Mouse (Mus musculus): ENCODE results near the gene Gm12695. TPM values are rescaled to one million over a fixed set of nuclear protein-coding genes. Genes with fewer than 3 reads are reported as not detected.

Gm12695 gene
- total and polyA plus RNA-seq, 3 experiments = not detected

DNA sequence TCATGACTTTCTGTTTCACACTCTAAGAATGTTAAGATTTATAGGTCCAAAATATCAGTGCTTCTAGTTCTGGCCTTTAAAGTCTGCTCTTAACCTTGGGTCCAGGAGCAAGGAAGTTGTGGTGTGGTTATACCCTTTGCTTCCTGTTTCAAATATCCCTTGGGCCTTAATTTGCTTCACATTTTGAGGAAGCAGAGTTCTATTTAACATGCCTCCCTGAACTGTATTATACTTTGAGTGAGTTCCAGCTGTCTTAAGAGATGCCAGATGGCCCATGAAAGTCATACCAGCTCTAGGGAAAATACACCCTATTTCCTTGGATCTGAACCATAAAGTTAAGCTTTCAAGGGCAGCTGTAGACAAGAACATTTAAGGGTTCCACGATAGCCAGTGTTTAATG, 33.0 kb downstream of the Gm12695 start:
- in situ Hi-C loops (cut with MboI; ENCODE audit: low pct_ligation_motif_present, low pct_unique_long_range_greater_than_20kb, low sequenced_read_pairs) (no loop called here), dilution Hi-C loops (cut with MboI; ENCODE audit: extremely low pct_ligation_motif_present, extremely low pct_unique_long_range_greater_than_20kb, low sequenced_read_pairs) (no loop called here)
- Histone ChIP-seq H3K9ac (ENCODE audit: insufficient read depth, low read depth) (no peak overlapping the region), H3K27me3 (replicated peaks) (no peaks in the 10 kb centered on the region), H3K4me3 (replicated peaks in 1 of 3; ENCODE audit: low read depth in 2 of 3, low read length in 2 of 3, poor library complexity in 1 of 3) (no peak overlapping the region), H3K27ac (ENCODE audit: insufficient read depth, low read depth) (no peak overlapping the region), H3K4me1 (ENCODE audit: control insufficient read depth in 1 of 2, insufficient read depth in 2 of 2) (no peaks in the 10 kb centered on the region), H3K79me2 (replicated peaks; ENCODE audit: control insufficient read depth, extremely low read depth, insufficient read depth, poor library complexity, severe bottlenecking) (no peaks in the 10 kb centered on the region), H3K4me2 (ENCODE audit: insufficient read depth, low read depth, poor library complexity, severe bottlenecking) (no peak overlapping the region), H3K36me3 (replicated peaks in 1 of 2; ENCODE audit: control insufficient read depth in 1 of 2, insufficient read depth in 1 of 2, low read length in 1 of 2) (no peaks in the 10 kb centered on the region), H3K9me3 (replicated peaks; ENCODE audit: low read length) (peaks cover 22% of the 10 kb centered on the region)
- no peak for TF ChIP-seq POLR2AphosphoS2 (IDR thresholded peaks at IDR 0.05; ENCODE audit: low read depth, low read length)
- TF ChIP-seq MAFK (IDR thresholded peaks at IDR 0.05; ENCODE audit: insufficient replicate concordance, low read length) = no peak
- no peak for TF ChIP-seq CHD2 (IDR thresholded peaks at IDR 0.05; ENCODE audit: low read length)
- TF ChIP-seq MYC (IDR thresholded peaks at IDR 0.05; ENCODE audit: low read depth, low read length) = no peak
- no peak for TF ChIP-seq HCFC1 (IDR thresholded peaks at IDR 0.05; ENCODE audit: low read depth, low read length)
- no peak for DNase-seq (ENCODE audit: extremely low read depth)

DNA sequence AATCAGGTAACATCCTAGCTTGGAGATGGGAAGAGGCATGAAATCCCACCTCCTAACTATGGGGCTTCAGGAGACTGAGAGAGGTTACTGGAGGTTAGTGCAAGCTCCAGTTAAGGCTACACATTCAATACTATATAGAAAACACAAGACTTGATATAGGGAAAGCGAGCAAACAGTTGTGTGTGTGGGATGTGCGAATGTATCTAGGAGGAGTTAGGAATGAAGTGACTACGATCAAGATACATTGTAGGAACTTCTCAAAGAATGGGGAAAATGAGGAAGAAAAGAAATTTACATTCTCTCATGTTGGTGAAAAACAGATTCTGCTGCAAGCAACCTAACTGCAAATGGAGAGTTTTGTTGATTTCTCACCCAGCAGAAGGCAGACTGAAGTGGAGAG, 44.5 kb downstream of the Gm12695 start:
- Histone ChIP-seq H3K9ac (ENCODE audit: insufficient read depth, low read depth) (no peak overlapping the region), H3K9me3 (replicated peaks; ENCODE audit: low read length) (peaks cover 28% of the 10 kb centered on the region), H3K36me3 (replicated peaks in 1 of 2; ENCODE audit: control insufficient read depth in 1 of 2, insufficient read depth in 1 of 2, low read length in 1 of 2) (no peaks in the 10 kb centered on the region), H3K4me3 (replicated peaks in 1 of 3; ENCODE audit: low read depth in 2 of 3, low read length in 2 of 3, poor library complexity in 1 of 3) (no peak overlapping the region), H3K27me3 (replicated peaks) (no peaks in the 10 kb centered on the region), H3K27ac (ENCODE audit: insufficient read depth, low read depth) (no peak overlapping the region), H3K4me2 (ENCODE audit: insufficient read depth, low read depth, poor library complexity, severe bottlenecking) (no peak overlapping the region), H3K79me2 (replicated peaks; ENCODE audit: control insufficient read depth, extremely low read depth, insufficient read depth, poor library complexity, severe bottlenecking) (no peaks in the 10 kb centered on the region), H3K4me1 (ENCODE audit: control insufficient read depth in 1 of 2, insufficient read depth in 2 of 2) (no peaks in the 10 kb centered on the region)
- no peak for DNase-seq (ENCODE audit: extremely low read depth)
- TF ChIP-seq CHD2 (IDR thresholded peaks at IDR 0.05; ENCODE audit: low read length) (no peak), MEF2A (IDR thresholded peaks at IDR 0.05; ENCODE audit: borderline replicate concordance, low read depth, low read length) (no peak), TBP (conservative IDR thresholded peaks at IDR 0.05; ENCODE audit: low read depth, low read length) (no peak), RAD21 (IDR thresholded peaks at IDR 0.05; ENCODE audit: low read depth, low read length) (no peak), PAX5 (IDR thresholded peaks at IDR 0.05; ENCODE audit: low read length) (no peak), UBTF (IDR thresholded peaks at IDR 0.05; ENCODE audit: low read depth, low read length) (no peak), GABPA (IDR thresholded peaks at IDR 0.05; ENCODE audit: insufficient replicate concordance, low read depth, low read length) (no peak)
- in situ Hi-C loops (cut with MboI; ENCODE audit: low pct_ligation_motif_present, low pct_unique_long_range_greater_than_20kb, low sequenced_read_pairs) = no loop called here
- dilution Hi-C loops (cut with MboI; ENCODE audit: extremely low pct_ligation_motif_present, extremely low pct_unique_long_range_greater_than_20kb, low sequenced_read_pairs) = no loop called here

DNA sequence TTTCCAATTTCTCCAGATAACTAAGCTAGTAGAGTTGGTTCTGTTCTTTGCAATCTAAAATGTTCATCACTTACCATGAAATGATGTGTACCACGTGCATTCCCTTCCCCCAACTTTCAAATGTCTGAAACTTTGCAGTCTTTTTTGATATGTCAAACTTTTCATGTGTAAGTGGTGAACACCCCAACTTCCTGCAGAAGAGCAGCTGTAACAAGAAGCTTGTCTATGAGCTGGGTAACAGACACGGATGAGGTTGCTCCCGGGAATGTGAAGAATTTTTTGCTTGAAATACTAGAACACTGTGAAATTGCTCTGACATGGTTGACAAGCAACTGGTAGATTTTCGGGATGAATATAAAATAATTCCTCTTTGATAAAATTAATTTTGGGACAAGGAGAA, 55.7 kb downstream of the Gm12695 start:
- H3K9me3 ChIP-seq (replicated peaks; ENCODE audit: low read length) = peaks cover 41% of the 10 kb centered on the region
- H3K79me2 ChIP-seq (replicated peaks; ENCODE audit: control insufficient read depth, extremely low read depth, insufficient read depth, poor library complexity, severe bottlenecking) = no peaks in the 10 kb centered on the region
- no peak for TF ChIP-seq HCFC1 (IDR thresholded peaks at IDR 0.05; ENCODE audit: low read depth, low read length)
- TF ChIP-seq USF2 (conservative IDR thresholded peaks at IDR 0.05; ENCODE audit: low read depth, low read length) = no peak
- TF ChIP-seq PAX5 (IDR thresholded peaks at IDR 0.05; ENCODE audit: low read length) = no peak
- TF ChIP-seq KAT2A (IDR thresholded peaks at IDR 0.05; ENCODE audit: insufficient replicate concordance, low read length) = no peak
- no peak for TF ChIP-seq ZC3H11A (IDR thresholded peaks at IDR 0.05; ENCODE audit: low read depth, low read length)
- no peak for TF ChIP-seq TBP (conservative IDR thresholded peaks at IDR 0.05; ENCODE audit: low read depth, low read length)
- no peak for TF ChIP-seq E2F4 (IDR thresholded peaks at IDR 0.05; ENCODE audit: insufficient replicate concordance, low read depth, low read length)
- TF ChIP-seq JUND (conservative IDR thresholded peaks at IDR 0.05; ENCODE audit: low read depth, low read length) = no peak
- TF ChIP-seq RCOR1 (conservative IDR thresholded peaks at IDR 0.05; ENCODE audit: low read depth, low read length) = no peak
- TF ChIP-seq TCF12 (IDR thresholded peaks at IDR 0.05; ENCODE audit: low read depth, low read length) = no peak
- TF ChIP-seq ETS1 (conservative IDR thresholded peaks at IDR 0.05; ENCODE audit: low read depth, low read length) = no peak
- no peak for TF ChIP-seq MAX (IDR thresholded peaks at IDR 0.05; ENCODE audit: low read length)
- TF ChIP-seq NELFE (IDR thresholded peaks at IDR 0.05; ENCODE audit: low read depth, low read length) = no peak
- TF ChIP-seq IRF4 (IDR thresholded peaks at IDR 0.05; ENCODE audit: low read depth, low read length) = no peak
- no peak for TF ChIP-seq ZKSCAN1 (IDR thresholded peaks at IDR 0.05; ENCODE audit: borderline replicate concordance, low read depth, low read length)
- TF ChIP-seq MAFK (IDR thresholded peaks at IDR 0.05; ENCODE audit: insufficient replicate concordance, low read length) = no peak
- no peak for TF ChIP-seq MAZ (IDR thresholded peaks at IDR 0.05; ENCODE audit: low read depth, low read length)
- TF ChIP-seq ZMIZ1 (IDR thresholded peaks at IDR 0.05; ENCODE audit: low read depth, low read length) = no peak
- H3K4me1 ChIP-seq (ENCODE audit: control insufficient read depth in 1 of 2, insufficient read depth in 2 of 2) = no peaks in the 10 kb centered on the region
- H3K4me2 ChIP-seq (ENCODE audit: insufficient read depth, low read depth, poor library complexity, severe bottlenecking) = no peak overlapping the region
- no peak for DNase-seq (ENCODE audit: extremely low read depth)
- H3K36me3 ChIP-seq (replicated peaks in 1 of 2; ENCODE audit: control insufficient read depth in 1 of 2, insufficient read depth in 1 of 2, low read length in 1 of 2) = no peaks in the 10 kb centered on the region
- H3K27ac ChIP-seq (ENCODE audit: insufficient read depth, low read depth) = no peak overlapping the region
- H3K27me3 ChIP-seq (replicated peaks) = no peaks in the 10 kb centered on the region
- dilution Hi-C loops (cut with MboI; ENCODE audit: extremely low pct_ligation_motif_present, extremely low pct_unique_long_range_greater_than_20kb, low sequenced_read_pairs) = no loop called here
- no peak overlapping the region for H3K9ac ChIP-seq (ENCODE audit: insufficient read depth, low read depth)
- H3K4me3 ChIP-seq (replicated peaks in 1 of 3; ENCODE audit: low read depth in 2 of 3, low read length in 2 of 3, poor library complexity in 1 of 3) = no peak overlapping the region
- in situ Hi-C loops (cut with MboI; ENCODE audit: low pct_ligation_motif_present, low pct_unique_long_range_greater_than_20kb, low sequenced_read_pairs) = no loop called here

All from CH12.LX (cell line).